Mouse (Mus musculus): ENCODE results near the gene 2810408A11Rik. TPM values are rescaled to one million over a fixed set of nuclear protein-coding genes. Genes with fewer than 3 reads are reported as not detected.
A peak's percentile ranks its signal among the peaks of the same experiment; 100 is the strongest.

The 2810408A11Rik gene
- total and polyA plus RNA-seq, 3 experiments, result 0.81 to 1.3 TPM; not detected in 1

DNA sequence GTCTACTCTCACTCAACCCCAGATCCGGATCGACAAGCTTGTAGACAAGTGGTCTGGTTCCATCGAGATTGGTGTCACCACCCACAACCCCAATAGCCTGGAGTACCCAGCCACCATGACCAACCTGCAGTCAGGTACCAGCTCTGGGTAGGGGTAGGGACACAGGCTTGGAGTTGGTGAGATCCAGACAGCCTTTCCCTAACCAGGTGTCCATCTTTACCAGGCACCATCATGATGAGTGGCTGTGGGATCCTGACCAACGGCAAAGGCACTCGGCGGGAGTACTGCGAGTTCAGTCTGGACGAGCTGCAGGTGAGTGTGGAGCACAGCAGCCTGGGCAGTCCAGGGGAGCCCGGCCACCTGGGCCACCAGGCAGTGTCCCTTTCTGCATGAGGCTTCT is 3.5 kb upstream of the 2810408A11Rik start:
- no peaks in the 10 kb centered on the region for H3K9me3 ChIP-seq (replicated peaks; ENCODE audit: insufficient read depth, low read length)
- H3K27ac ChIP-seq (ENCODE audit: control insufficient read depth, low read depth, low read length), result no peak overlapping the region
- no peak for DNase-seq (ENCODE audit: low read depth, low spot score)
- H3K27me3 ChIP-seq (ENCODE audit: control insufficient read depth in 1 of 2, insufficient read depth in 2 of 2, low read length in 2 of 2), result no peaks in the 10 kb centered on the region
- peaks cover 18% of the 10 kb centered on the region for H3K79me2 ChIP-seq (ENCODE audit: control insufficient read depth, insufficient read depth, low read length, poor library complexity)
- H3K4me3 ChIP-seq (ENCODE audit: control insufficient read depth in 1 of 2, insufficient read depth in 1 of 2, low read depth in 2 of 2, low read length in 2 of 2), result no peak overlapping the region
- peaks cover 3 to 13% of the 10 kb centered on the region in 2 experiments; a peak in 2 of 4 replicates for H3K36me3 ChIP-seq (ENCODE audit: control insufficient read depth in 1 of 2, insufficient read depth in 2 of 2, low read length in 2 of 2)
- no peak for TF ChIP-seq MXI1 (IDR thresholded peaks at IDR 0.05; ENCODE audit: low read depth, low read length)
- TF ChIP-seq USF2 (IDR thresholded peaks at IDR 0.05; ENCODE audit: borderline replicate concordance in 1 of 2, insufficient read depth in 1 of 2, low read depth in 1 of 2, low read length in 2 of 2), result no peak
- TF ChIP-seq MEF2A (IDR thresholded peaks at IDR 0.05; ENCODE audit: extremely low read depth, insufficient replicate concordance, low read depth, low read length, poor library complexity, severe bottlenecking), result no peak
- no peak for TF ChIP-seq CTCF (IDR thresholded peaks at IDR 0.05 in 2 of 3, conservative IDR thresholded peaks at IDR 0.05 in 1 of 3; ENCODE audit: control insufficient read depth in 1 of 3, insufficient read depth in 1 of 3, low read depth in 2 of 3, low read length in 3 of 3, poor library complexity in 1 of 3, severe bottlenecking in 1 of 3)
- TF ChIP-seq JUND (IDR thresholded peaks at IDR 0.05; ENCODE audit: low read depth, low read length), result no peak
- no peak for TF ChIP-seq RAD21 (IDR thresholded peaks at IDR 0.05; ENCODE audit: low read depth, low read length)
- TF ChIP-seq TCF12 (IDR thresholded peaks at IDR 0.05; ENCODE audit: low read depth, low read length), result no peak
- TF ChIP-seq ETS1 (IDR thresholded peaks at IDR 0.05; ENCODE audit: low read depth, low read length), result no peak
- no peak for TF ChIP-seq POLR2A (IDR thresholded peaks at IDR 0.05; ENCODE audit: control insufficient read depth in 1 of 2, insufficient read depth in 1 of 2, low read depth in 1 of 2, low read length in 2 of 2, poor library complexity in 1 of 2)
- no peak for TF ChIP-seq ZNF384 (IDR thresholded peaks at IDR 0.05; ENCODE audit: low read depth, low read length)
- TF ChIP-seq GABPA (IDR thresholded peaks at IDR 0.05; ENCODE audit: low read depth, low read length), result no peak
- TF ChIP-seq TBP (IDR thresholded peaks at IDR 0.05; ENCODE audit: low read depth, low read length), result no peak
- no peak for TF ChIP-seq USF1 (IDR thresholded peaks at IDR 0.05; ENCODE audit: low read depth, low read length)
- TF ChIP-seq SIN3A (IDR thresholded peaks at IDR 0.05; ENCODE audit: low read length), result no peak
- TF ChIP-seq NELFE (IDR thresholded peaks at IDR 0.05; ENCODE audit: low read depth, low read length), result no peak
- no peak for TF ChIP-seq MAFK (IDR thresholded peaks at IDR 0.05; ENCODE audit: borderline replicate concordance, low read depth, low read length)
- TF ChIP-seq ZMIZ1 (IDR thresholded peaks at IDR 0.05; ENCODE audit: low read depth, low read length), result no peak
- no peak for TF ChIP-seq MYC (IDR thresholded peaks at IDR 0.05; ENCODE audit: low read depth, low read length)
- no peak for TF ChIP-seq MYB (IDR thresholded peaks at IDR 0.05; ENCODE audit: low read depth, low read length)
- peaks cover 0 to 12% of the 10 kb centered on the region in 2 experiments; a peak in 2 of 4 replicates for H3K4me1 ChIP-seq (ENCODE audit: control insufficient read depth in 1 of 2, insufficient read depth in 2 of 2, low read length in 2 of 2)
- H3K9ac ChIP-seq (ENCODE audit: control insufficient read depth, low read depth, low read length, poor library complexity, severe bottlenecking), result no peak overlapping the region

DNA sequence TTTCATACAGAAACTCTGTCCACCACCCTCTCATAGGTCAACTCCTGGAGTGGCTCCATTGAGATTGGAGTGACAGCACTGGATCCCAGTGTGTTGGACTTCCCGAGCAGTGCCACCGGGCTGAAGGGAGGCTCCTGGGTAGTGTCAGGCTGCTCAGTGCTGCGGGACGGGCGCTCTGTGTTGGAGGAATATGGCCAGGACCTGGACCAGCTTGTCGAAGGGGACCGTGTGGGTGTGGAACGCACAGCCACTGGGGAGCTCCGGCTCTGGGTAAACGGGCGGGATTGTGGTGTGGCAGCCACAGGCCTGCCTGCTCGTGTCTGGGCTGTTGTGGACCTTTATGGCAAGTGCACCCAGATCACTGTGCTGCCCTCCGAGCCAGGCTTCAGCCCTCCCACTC is 2.2 kb upstream of the 2810408A11Rik start:
- H3K36me3 ChIP-seq (ENCODE audit: control insufficient read depth in 1 of 2, insufficient read depth in 2 of 2, low read length in 2 of 2), result peaks cover 3 to 12% of the 10 kb centered on the region in 2 experiments; a peak in 2 of 4 replicates

More for the DNA sequence above, 2.2 kb upstream of the 2810408A11Rik start:
- Histone ChIP-seq H3K27me3 (ENCODE audit: control insufficient read depth in 1 of 2, insufficient read depth in 2 of 2, low read length in 2 of 2) (no peaks in the 10 kb centered on the region), H3K27ac (ENCODE audit: control insufficient read depth, low read depth, low read length) (no peak overlapping the region), H3K4me3 (ENCODE audit: control insufficient read depth in 1 of 2, insufficient read depth in 1 of 2, low read depth in 2 of 2, low read length in 2 of 2) (peak overlapping the region; percentile 58 to 77), H3K4me1 (ENCODE audit: control insufficient read depth in 1 of 2, insufficient read depth in 2 of 2, low read length in 2 of 2) (peaks cover 0 to 12% of the 10 kb centered on the region in 2 experiments; a peak in 2 of 4 replicates), H3K79me2 (ENCODE audit: control insufficient read depth, insufficient read depth, low read length, poor library complexity) (peaks cover 18% of the 10 kb centered on the region), H3K9ac (ENCODE audit: control insufficient read depth, low read depth, low read length, poor library complexity, severe bottlenecking) (peak overlapping the region; percentile 81), H3K9me3 (replicated peaks; ENCODE audit: insufficient read depth, low read length) (no peaks in the 10 kb centered on the region)
- DNase-seq (ENCODE audit: low read depth, low spot score), result no peak
- TF ChIP-seq POLR2A (IDR thresholded peaks at IDR 0.05; ENCODE audit: control insufficient read depth in 1 of 2, insufficient read depth in 1 of 2, low read depth in 1 of 2, low read length in 2 of 2, poor library complexity in 1 of 2), result no peak
- no peak for TF ChIP-seq ZMIZ1 (IDR thresholded peaks at IDR 0.05; ENCODE audit: low read depth, low read length)
- no peak for TF ChIP-seq ZC3H11A (IDR thresholded peaks at IDR 0.05; ENCODE audit: low read depth, low read length)
- no peak for TF ChIP-seq MXI1 (IDR thresholded peaks at IDR 0.05; ENCODE audit: low read depth, low read length)
- no peak for TF ChIP-seq GABPA (IDR thresholded peaks at IDR 0.05; ENCODE audit: low read depth, low read length)
- no peak for TF ChIP-seq MAZ (IDR thresholded peaks at IDR 0.05; ENCODE audit: low read depth, low read length)
- no peak for TF ChIP-seq POLR2AphosphoS5 (IDR thresholded peaks at IDR 0.05; ENCODE audit: borderline replicate concordance, low read depth, low read length)
- no peak for TF ChIP-seq CHD1 (IDR thresholded peaks at IDR 0.05; ENCODE audit: low read depth, low read length)
- no peak for TF ChIP-seq ETS1 (IDR thresholded peaks at IDR 0.05; ENCODE audit: low read depth, low read length)
- no peak for TF ChIP-seq NELFE (IDR thresholded peaks at IDR 0.05; ENCODE audit: low read depth, low read length)
- TF ChIP-seq MAX (IDR thresholded peaks at IDR 0.05; ENCODE audit: low read length), result no peak
- TF ChIP-seq USF1 (IDR thresholded peaks at IDR 0.05; ENCODE audit: low read depth, low read length), result no peak
- TF ChIP-seq TBP (IDR thresholded peaks at IDR 0.05; ENCODE audit: low read depth, low read length), result no peak
